Mouse (Mus musculus) spleen, adult 2 months (tissue): ENCODE data around the gene Ntn1.

Experiments used
- CTCF ChIP-seq: fragments of 200-500 bp; IDR thresholded peaks from 2 replicates; pipeline ENCODE4 v1.5.1; 2011; ENCODE audit warnings: mild to moderate bottlenecking, inconsistent platforms; ENCODE audit not compliant: insufficient read depth, insufficient read length, insufficient replicate concordance; ENCODE audit errors: extremely low read depth
- POLR2A ChIP-seq: fragments of 200-500 bp; IDR thresholded peaks from 2 replicates; pipeline ENCODE4 v1.6.1; 2011; ENCODE audit warnings: low read depth, low read length, inconsistent platforms

DNA sequence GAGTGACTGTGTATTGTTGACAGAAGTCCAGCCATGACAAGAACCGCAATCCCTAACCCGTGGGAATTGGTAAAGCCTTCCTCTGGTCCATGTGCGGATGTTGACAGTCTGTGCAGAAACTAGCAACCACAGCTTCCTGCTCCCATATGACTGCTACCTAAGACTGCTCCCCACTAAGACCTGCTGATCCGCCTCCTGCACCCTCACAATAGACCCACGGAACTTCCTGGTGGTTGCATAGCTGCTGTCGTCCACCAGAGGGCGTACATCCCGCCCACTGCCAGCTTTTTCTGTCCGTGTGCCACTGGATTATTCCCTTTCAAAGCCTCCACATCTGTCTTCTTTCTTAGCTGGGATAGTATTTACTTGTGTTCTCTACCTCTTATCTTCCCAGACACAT lies 17.2 kb upstream of the Ntn1 start:
- TF ChIP-seq CTCF, result peak; percentile 89; the same call in 1 of the 2 replicates
- no peak for TF ChIP-seq POLR2A
